In the genomic region with DNA sequence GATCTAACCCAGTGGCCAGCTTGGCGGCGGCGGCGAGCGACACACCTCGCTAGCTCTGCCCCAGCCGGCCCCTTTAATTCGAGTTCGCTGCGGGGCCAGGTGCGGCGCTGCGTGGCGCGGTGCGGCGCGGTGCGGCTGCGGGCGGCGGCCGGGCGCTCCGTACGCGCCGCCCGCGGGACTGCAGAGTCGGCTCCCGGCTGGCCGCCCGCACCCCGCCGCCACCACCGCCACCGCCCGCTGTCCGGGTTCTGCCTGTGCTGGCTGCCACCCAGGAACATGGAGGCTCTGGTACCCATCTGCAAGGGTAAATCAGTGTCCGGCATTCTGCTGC, we compare ENCODE assay signal across 8 mouse cellular contexts. TPM values are rescaled to one million over a fixed set of nuclear protein-coding genes. Genes with fewer than 3 reads are reported as not detected.
DNase-seq lines count a peak whose midpoint lies in the region; ATAC-seq and TF ChIP-seq lines count a peak whose summit lies in the region.

No protein-coding gene starts in this region.

- H3K4me3 ChIP-seq in lung, adult 2 months (replicated peaks; ENCODE audit: extremely low read depth, low read depth, low read length): peak overlapping the region; percentile 58
- peak overlapping the region; percentile 57 for H3K4me3 ChIP-seq in brown adipose tissue, adult 24 weeks (ENCODE audit: insufficient read depth, low read depth, low read length)
- peak overlapping the region; percentile 49 for H3K4me3 ChIP-seq in embryonic facial prominence, embryonic 15.5 days (replicated peaks)
- peak overlapping the region; percentile 37 for H3K4me3 ChIP-seq in intestine, postnatal 0 days (ENCODE audit: low read depth, low read length)
- peak overlapping the region; percentile 87 for H3K4me3 ChIP-seq in midbrain, embryonic 16.5 days (ENCODE audit: low read depth, low read length)

- no peak overlapping the region for H3K27ac ChIP-seq in brown adipose tissue, adult 24 weeks (replicated peaks; ENCODE audit: low read depth, low read length)
- H3K27ac ChIP-seq in embryonic facial prominence, embryonic 15.5 days (replicated peaks): no peak overlapping the region
- H3K27ac ChIP-seq in intestine, postnatal 0 days (ENCODE audit: low read depth, low read length): no peak overlapping the region
- peak overlapping the region; percentile 91 for H3K27ac ChIP-seq in midbrain, embryonic 16.5 days (ENCODE audit: low read length)

- no peak for TF ChIP-seq POLR2A in lung, adult 2 months (IDR thresholded peaks at IDR 0.05; ENCODE audit: borderline replicate concordance, extremely low read depth, low read depth, low read length)

- no peaks in the 10 kb centered on the region for H3K9me3 ChIP-seq in embryonic facial prominence, embryonic 15.5 days (replicated peaks)
- no peaks in the 10 kb centered on the region for H3K9me3 ChIP-seq in intestine, postnatal 0 days (ENCODE audit: control insufficient read depth)
- H3K9me3 ChIP-seq in midbrain, embryonic 16.5 days (replicated peaks; ENCODE audit: control insufficient read depth, low read length, poor library complexity, severe bottlenecking): no peaks in the 10 kb centered on the region

- under 1% methylated on average over 41 of the region's 41 CpGs for WGBS in lung, adult 2 months
- WGBS in embryonic facial prominence, embryonic 15.5 days: under 1% methylated on average over 33 of the region's 41 CpGs
- 0% methylated on average over 37 of the region's 41 CpGs for WGBS in intestine, postnatal 0 days
- WGBS in midbrain, embryonic 16.5 days: 0% methylated on average over 37 of the region's 41 CpGs

- H3K4me1 ChIP-seq in lung, adult 2 months (ENCODE audit: control insufficient read depth, insufficient read depth, low read length): no peaks in the 10 kb centered on the region
- H3K4me1 ChIP-seq in brown adipose tissue, adult 24 weeks (ENCODE audit: control insufficient read depth, insufficient read depth, insufficient read length, low read length): peaks cover 3% of the 10 kb centered on the region; the same call in 1 of the 2 replicates
- peaks cover 17% of the 10 kb centered on the region for H3K4me1 ChIP-seq in embryonic facial prominence, embryonic 15.5 days
- no peaks in the 10 kb centered on the region for H3K4me1 ChIP-seq in intestine, postnatal 0 days (replicated peaks; ENCODE audit: control insufficient read depth, insufficient read depth, low read length)
- H3K4me1 ChIP-seq in midbrain, embryonic 16.5 days (ENCODE audit: control insufficient read depth, insufficient read depth, low read length): peaks cover 27% of the 10 kb centered on the region

- H3K4me2 ChIP-seq in embryonic facial prominence, embryonic 15.5 days (replicated peaks): peak overlapping the region; percentile 94
- peak overlapping the region; percentile 65 for H3K4me2 ChIP-seq in intestine, postnatal 0 days (replicated peaks; ENCODE audit: low read depth)
- H3K4me2 ChIP-seq in midbrain, embryonic 16.5 days (ENCODE audit: low read length): peak overlapping the region; percentile 83

- H3K9ac ChIP-seq in embryonic facial prominence, embryonic 15.5 days: no peak overlapping the region
- H3K9ac ChIP-seq in intestine, postnatal 0 days (ENCODE audit: low read depth, low read length): no peak overlapping the region
- H3K9ac ChIP-seq in midbrain, embryonic 16.5 days (ENCODE audit: low read depth, low read length): peak overlapping the region; percentile 88

- H3K36me3 ChIP-seq in embryonic facial prominence, embryonic 15.5 days: no peaks in the 10 kb centered on the region
- H3K36me3 ChIP-seq in intestine, postnatal 0 days (ENCODE audit: control insufficient read depth, insufficient read depth): no peaks in the 10 kb centered on the region
- no peaks in the 10 kb centered on the region; the same call in 1 of the 2 replicates for H3K36me3 ChIP-seq in midbrain, embryonic 16.5 days (ENCODE audit: control insufficient read depth, insufficient read depth, low read length)

- DNase-seq in lung, adult 2 months: no peak
- DNase-seq in lung, adult 18-20 months: no peak
- no peak for DNase-seq in natural killer cell, adult 2 months (ENCODE audit: low spot score in 2 of 2)
- no peak for DNase-seq in urinary bladder, adult 2 months (ENCODE audit: low spot score)

- ATAC-seq in embryonic facial prominence, embryonic 15.5 days (ENCODE audit: insufficient number of reproducible peaks, low FRiP score, low TSS enrichment, low read depth): 0 out of 2 replicates have a peak, but pooled peaks have one; percentile 9
- ATAC-seq in intestine, postnatal 0 days: no peak
- ATAC-seq in midbrain, embryonic 16.5 days: peak; percentile 81

- H3K27me3 ChIP-seq in embryonic facial prominence, embryonic 15.5 days: peaks cover 59% of the 10 kb centered on the region
- peaks cover 36% of the 10 kb centered on the region for H3K27me3 ChIP-seq in intestine, postnatal 0 days (replicated peaks; ENCODE audit: control insufficient read depth, insufficient read depth, low read length)
- H3K27me3 ChIP-seq in midbrain, embryonic 16.5 days (ENCODE audit: control insufficient read depth, insufficient read depth, low read depth, low read length): peaks cover 4% of the 10 kb centered on the region; the same call in 1 of the 2 replicates

- no peak for TF ChIP-seq CTCF in lung, adult 2 months (IDR thresholded peaks at IDR 0.05; ENCODE audit: insufficient read depth, low read length)
- TF ChIP-seq CTCF in intestine, postnatal 0 days (IDR thresholded peaks at IDR 0.05; ENCODE audit: low read depth): no peak

RNA-seq across cellular contexts. Expression of gene Kcna2, which starts 0.5 kb away (rescaled TPM):
- polyA plus RNA-seq in lung, adult 2 months (2012; rRNA removed): 2.1 and 3.3 TPM in 2 replicates
- polyA plus RNA-seq in brown adipose tissue, adult 24 weeks (2012; ENCODE audit: insufficient read depth, insufficient read length, missing spikeins): 1.3 and 1.6 TPM in 2 replicates
- 0.35 TPM in 2 replicates for polyA plus RNA-seq in embryonic facial prominence, embryonic 15.5 days (2015; fragmentation: Nextera tagmentation; extraction: Ambion mirVana)
- polyA plus RNA-seq in intestine, postnatal 0 days (2015; fragmentation: Nextera tagmentation; extraction: Ambion mirVana): 0.05 and 0.07 TPM in 2 replicates
- polyA plus RNA-seq in midbrain, embryonic 16.5 days (2015; fragmentation: Nextera tagmentation; extraction: Ambion mirVana): 1.6 TPM in 2 replicates
- polyA plus RNA-seq in urinary bladder, adult 2 months (2012; rRNA removed): 4.9 and 6.2 TPM in 2 replicates

Comparison
In these comparisons a context has a peak if more than half of its experiments do, and no peak if none do; other contexts are left out.
1. H3K4me3 ChIP-seq: peak in every context shown above with its lines; median percentile 87 in midbrain, embryonic 16.5 days; 58 in lung, adult 2 months; 57 in brown adipose tissue, adult 24 weeks; 49 in embryonic facial prominence, embryonic 15.5 days; 37 in intestine, postnatal 0 days.